Mouse (Mus musculus) kidney, postnatal 36 days (tissue): ENCODE data around the gene Gm12216.

Source experiments
- DNase-seq, 2 experiments: peaks; one replicate each; pipeline ENCODE4 v3.0.0; 2021 to 2022; ENCODE audit warnings: mixed read lengths in 2 of 2

The Gm12216 gene

DNA sequence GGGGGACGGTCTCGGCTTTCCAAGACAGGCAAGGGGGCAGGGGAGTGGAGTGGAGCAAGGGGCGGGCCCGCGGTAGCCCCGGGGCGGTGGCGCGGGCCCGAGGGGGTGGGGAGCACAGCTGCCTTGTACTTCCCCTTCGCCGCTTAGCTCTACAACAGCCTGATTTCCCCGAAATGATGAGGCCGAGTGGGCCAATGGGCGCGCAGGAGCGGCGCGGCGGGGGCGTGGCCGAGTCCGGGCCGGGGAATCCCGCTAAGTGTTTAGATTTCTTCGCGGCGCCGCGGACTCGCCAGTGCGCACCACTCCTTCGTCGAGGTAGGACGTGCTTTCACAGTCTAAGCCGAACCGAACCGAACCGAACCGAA, 89.3 kb downstream of the Gm12216 start, which contains the start of gene Irf1:
Gene Irf1, plus strand, starts transcription at position 255 of the 365 bp plus-strand sequence.
- DNase-seq, result peak; percentile 94 to 96

- no peak for DNase-seq
Measured at GRCm38 (mm10) chr11:53769185-53769576, 89.9 kb downstream of the Gm12216 start.

DNA sequence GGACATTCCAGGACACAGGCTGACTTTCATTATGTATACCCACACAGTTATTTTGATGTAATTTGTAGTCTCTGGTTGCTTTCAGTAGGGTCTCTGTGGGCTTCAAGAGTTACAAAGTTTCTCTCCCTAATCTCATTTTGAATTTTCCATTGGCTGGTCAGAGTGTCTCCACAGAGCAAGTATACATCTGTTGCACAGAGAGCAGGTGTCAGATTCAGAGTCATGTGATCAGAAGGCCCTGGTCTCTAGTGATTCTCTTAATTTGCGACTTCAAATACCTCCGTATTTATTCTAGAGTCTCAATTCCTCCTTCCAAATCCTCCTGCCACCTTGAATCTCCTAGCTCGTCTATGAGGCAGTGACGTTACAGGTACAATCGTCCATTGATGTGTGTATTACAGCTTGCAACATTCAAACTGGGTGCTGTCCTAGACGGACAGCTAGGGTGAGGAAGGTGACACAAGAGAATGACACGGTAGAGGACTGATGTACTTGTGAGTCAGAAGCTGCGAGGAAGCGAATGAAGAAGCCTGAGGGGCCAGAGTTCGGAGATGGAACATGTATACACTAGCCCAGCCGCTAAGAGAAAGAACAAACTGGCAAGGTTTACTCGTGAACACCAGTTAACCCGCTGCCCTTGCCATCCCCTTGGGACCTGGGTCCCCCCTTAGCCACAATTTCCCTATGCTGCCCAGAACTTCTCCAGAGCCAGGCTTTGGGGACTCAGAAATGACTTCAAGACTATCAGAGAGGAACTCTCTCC, 90.5 kb downstream of the Gm12216 start:
- DNase-seq, result no peak

- DNase-seq, result no peak
Measured at GRCm38 (mm10) chr11:53764581-53764980, 94.5 kb downstream of the Gm12216 start.

DNA sequence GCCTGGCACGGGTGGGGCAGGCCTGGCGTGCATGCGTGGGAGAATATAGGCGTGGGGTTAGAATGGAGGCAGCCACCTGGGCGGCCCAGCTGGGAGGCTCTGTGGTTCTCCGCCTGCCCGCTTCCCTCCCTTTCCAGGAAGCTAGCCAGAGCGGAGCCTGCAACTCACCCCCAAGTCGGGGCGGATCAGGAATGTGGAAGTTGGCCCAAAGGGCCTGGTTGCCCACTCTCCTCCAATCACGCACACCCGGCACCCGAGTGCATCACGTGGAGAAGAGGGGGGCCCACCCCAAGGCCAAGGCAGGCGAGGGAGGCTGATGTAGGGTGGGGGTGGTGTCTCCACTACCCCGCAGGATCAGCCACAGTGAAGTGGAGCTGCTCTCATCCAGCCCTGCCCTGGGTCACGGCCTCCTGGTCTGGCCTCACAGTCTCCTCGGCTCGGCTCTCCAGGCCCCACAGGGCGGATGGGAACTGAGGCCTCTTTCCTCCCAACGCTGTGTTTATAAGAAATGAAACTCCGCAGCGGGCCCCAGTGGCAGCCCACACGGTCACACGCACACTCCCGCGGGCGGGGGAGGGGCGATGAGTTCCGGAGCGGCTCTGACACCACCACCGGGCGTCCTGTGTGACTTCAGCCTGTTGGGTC, 95.4 kb downstream of the Gm12216 start:
- peak; percentile 93 to 96 for DNase-seq

- DNase-seq, result peak; percentile 96 to 97
Measured at GRCm38 (mm10) chr11:53762827-53763495, 96.1 kb downstream of the Gm12216 start.

DNA sequence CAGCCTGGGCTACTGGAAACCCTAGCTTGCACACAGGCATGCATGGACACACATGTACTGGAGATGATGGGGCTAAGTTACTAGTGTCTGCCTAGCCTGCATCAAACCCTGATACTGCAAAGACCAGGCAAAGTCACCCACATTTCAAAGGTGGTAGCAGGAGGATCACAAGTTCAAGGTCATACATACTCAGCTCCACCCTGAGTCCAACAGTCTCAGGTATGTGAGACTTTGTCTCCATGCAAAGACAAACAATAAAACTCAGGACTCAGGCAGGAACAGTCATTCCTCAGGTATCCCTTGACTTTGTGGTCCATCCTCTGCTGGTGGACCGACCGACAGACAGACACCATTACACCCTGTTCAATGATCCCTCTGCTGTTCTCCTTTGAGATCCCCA, 96.6 kb downstream of the Gm12216 start:
- DNase-seq, result no peak

DNA sequence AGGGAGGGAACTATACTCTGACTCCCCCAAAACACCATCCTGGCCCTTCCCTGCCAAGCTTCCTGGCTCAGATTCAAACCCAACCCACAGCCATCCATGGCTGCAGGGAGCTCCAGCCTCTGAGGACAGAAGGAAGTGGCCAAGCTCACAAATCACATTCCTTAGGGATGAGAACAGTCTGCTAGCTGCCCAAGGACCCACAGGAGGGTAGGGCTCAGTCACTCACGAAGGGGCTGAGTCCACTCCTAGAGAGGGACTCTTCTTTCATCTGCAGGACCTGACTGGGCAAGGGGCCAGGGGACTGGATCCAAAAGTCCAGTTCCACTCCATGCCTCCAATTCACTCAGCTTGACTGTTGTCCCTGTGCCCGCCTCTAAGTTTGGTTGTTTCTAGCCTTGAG, 97.2 kb downstream of the Gm12216 start:
- peak; percentile 96 for DNase-seq

DNA sequence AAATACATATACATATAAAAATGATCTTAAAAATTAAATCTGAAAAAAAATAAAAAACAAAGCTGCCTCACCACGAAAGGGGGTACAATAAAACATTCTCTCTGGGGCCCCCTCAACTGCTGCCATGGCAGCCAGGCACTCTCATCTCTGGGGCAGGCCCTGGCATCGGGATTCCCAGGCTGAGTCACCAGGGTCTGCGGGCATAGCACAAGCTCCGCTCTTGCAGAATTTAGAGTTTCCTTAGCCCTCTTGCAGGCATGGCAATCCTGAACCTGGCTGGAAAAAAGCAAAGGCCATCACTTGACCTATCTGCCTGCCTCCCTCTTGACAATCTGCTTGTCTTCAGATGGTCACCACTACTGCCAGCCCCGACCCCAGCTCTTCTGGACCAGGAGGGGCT, 97.8 kb downstream of the Gm12216 start:
- DNase-seq, result no peak

- DNase-seq, result no peak
Measured at GRCm38 (mm10) chr11:53759545-53760406, 99.3 kb downstream of the Gm12216 start.

- DNase-seq, result peak; percentile 29 to 51
Measured at GRCm38 (mm10) chr11:53758791-53759351, 100.2 kb downstream of the Gm12216 start.

DNA sequence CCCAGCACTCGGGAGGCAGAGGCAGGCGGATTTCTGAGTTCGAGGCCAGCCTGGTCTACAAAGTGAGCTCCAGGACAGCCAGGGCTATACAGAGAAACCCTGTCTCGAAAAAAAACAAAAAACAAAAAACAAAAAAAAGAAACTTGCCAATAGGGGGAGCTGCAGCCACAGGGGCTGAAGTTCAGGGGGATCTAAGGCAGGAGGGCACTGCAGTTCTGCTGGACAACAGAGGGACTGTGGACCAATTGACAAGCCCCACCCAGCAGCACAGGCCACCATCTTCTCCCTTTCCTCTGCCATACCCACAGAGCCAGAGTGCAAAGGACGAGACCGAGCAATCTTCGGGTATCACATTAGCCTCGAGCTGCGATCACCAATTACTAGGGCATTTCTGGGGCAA, 101.0 kb downstream of the Gm12216 start:
- DNase-seq, result peak in 1 of 2 experiments; percentile 49

DNA sequence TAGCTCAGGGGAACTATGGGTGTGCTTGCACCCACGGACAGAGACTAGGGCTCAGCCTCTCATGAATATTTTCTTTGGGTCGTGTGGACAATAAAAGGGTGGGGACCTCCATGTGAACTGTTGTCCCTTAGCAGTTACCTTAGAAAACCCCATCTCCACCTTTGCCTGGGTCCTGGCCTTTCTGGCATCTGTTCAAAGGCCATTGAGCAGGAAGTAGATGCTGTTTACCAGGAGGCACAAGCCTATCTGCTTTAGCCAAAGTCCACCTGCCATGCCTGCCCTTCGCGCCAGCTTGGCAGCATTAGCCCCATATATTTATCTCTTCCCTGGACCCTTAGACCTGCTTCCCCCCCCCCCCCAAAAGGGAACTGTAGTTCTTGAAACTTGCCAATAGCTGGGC, 101.4 kb downstream of the Gm12216 start:
- DNase-seq, result no peak

- no peak for DNase-seq
Measured at GRCm38 (mm10) chr11:53755011-53755595, 104.0 kb downstream of the Gm12216 start.

DNA sequence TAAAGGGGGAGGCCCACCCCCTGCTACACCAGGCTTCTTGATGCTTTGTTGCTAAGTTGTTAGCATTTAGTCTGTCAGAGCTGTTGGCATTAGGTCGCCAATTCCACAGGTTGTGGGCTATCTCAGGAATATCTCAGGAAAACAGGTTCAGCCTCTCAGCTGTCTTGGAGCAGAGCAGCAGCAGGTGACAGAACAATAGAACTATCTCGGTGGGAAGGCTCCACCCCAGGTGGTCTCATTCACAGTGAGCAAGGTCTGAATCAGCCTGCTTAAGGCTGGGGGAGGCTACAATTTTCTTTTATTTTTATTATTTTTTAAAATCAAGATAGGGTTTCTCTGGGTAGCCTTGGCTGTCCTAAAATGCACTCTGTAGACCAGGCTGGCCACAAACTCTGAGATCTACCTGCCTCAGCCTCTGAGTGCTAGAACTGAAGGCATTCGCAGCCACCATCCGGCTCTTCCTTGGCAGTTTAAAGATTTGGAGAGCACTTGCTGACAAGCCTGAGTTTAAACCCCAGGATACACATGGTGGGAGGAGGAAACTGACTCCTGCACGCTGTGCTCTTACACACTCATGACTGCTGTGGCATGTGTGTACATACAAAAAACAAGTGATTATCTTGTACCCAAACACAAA, 109.2 kb downstream of the Gm12216 start:
- no peak for DNase-seq

- no peak for DNase-seq
Measured at GRCm38 (mm10) chr11:53749306-53749705, 109.8 kb downstream of the Gm12216 start.

GRCm38 (mm10) chr11:53748614-53749013, 110.4 kb downstream of the Gm12216 start:
- DNase-seq, result no peak

- DNase-seq, result no peak
Measured at GRCm38 (mm10) chr11:53747985-53748384, 111.1 kb downstream of the Gm12216 start.

DNA sequence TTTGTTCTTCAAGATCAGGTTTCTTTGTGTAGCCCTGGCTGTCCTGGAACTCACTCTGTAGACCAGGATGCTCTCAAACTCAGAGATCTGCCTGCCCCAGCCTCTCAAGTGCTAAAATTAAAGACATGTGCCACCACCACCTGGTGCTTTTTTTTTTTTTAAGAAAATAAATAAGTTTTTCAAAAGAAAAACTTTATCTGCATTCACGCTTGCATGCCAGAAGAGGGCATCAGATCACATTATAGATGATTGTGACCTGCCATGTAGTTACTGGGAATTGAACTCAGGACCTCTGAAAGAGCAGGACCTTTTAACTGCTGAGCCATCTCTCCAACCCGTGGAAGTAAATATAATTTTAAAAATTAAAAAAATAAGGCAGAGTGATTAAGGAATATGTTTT, 113.8 kb downstream of the Gm12216 start:
- no peak for DNase-seq

DNA sequence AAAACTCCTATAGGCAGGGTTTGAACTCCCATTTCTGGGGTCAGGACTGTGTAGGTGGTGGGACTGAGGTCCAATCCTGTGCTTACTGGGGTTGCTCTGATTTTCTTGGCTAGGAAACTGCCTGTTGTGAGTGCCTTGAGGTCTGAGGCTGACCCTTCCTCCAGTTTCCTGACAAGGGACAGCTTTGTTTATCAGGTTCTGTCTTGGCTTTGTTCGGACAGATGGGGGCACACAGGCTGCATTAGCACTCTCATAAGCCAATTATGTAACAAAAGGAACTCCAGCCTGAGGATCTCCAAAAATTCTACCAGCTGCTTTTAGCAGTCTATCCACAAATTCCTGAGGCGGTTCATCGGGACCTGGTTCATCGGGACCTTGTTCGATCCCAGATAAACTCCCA, 116.7 kb downstream of the Gm12216 start:
- DNase-seq, result peak in 1 of 2 experiments; percentile 23

GRCm38 (mm10) chr11:53737573-53737946, 121.5 kb downstream of the Gm12216 start:
- peak; percentile 51 to 78 for DNase-seq
